Mouse (Mus musculus): Measurements from ENCODE around the gene Csnk2b. TPM values are rescaled to one million over a fixed set of nuclear protein-coding genes. Genes with fewer than 3 reads are reported as not detected.
A peak's percentile ranks its signal among the peaks of the same experiment; 100 is the strongest.

Gene Csnk2b
- total and polyA plus RNA-seq, 3 experiments = 149 to 301 (median 170) TPM

GRCm38 (mm10) chr17:35135591-35136320, 13.9 kb upstream of the Csnk2b start:
- WGBS = under 1% methylated on average over 43 of the region's 43 CpGs
- Histone ChIP-seq H3K27me3 (ENCODE audit: control insufficient read depth, insufficient read depth, low read length) (no peaks in the 10 kb centered on the region), H3K36me3 (ENCODE audit: control insufficient read depth, insufficient read depth, low read length) (no peaks in the 10 kb centered on the region), H3K9ac (ENCODE audit: low read depth, low read length) (peak overlapping the region; percentile 89), H3K27ac (peak overlapping the region; percentile 95), H3K4me1 (ENCODE audit: control insufficient read depth, insufficient read depth, low read length) (peaks cover 3% of the 10 kb centered on the region), H3K79me2 (replicated peaks; ENCODE audit: control insufficient read depth, insufficient read depth, low read length) (peaks cover 6% of the 10 kb centered on the region), H3K4me3 (peak overlapping the region; percentile 75)
- no peak for DNase-seq
- intact Hi-C loops (cut with DNase I) = loop anchor here (2.0 kb wide), 2 partner anchors 15 to 27 kb away; partner anchors contain the start of gene Gpank1
- TF ChIP-seq CTCF (IDR thresholded peaks at IDR 0.05) (no peak), POLR2A (IDR thresholded peaks at IDR 0.05; ENCODE audit: insufficient read depth, low read depth, low read length) (no peak), EP300 (IDR thresholded peaks at IDR 0.05; ENCODE audit: insufficient read depth, low read depth, low read length) (no peak)

- intact Hi-C loops (cut with DNase I) = loop anchor here (2.0 kb wide), 1 partner anchor 14 kb away; the partner anchor contains the start of gene Gpank1
- Histone ChIP-seq H3K36me3 (ENCODE audit: control insufficient read depth, insufficient read depth, low read length) (no peaks in the 10 kb centered on the region), H3K4me3 (peak within 1 kb of the TSS; percentile 75), H3K9ac (ENCODE audit: low read depth, low read length) (peak within 1 kb of the TSS; percentile 89), H3K4me1 (ENCODE audit: control insufficient read depth, insufficient read depth, low read length) (peaks cover 3% of the 10 kb centered on the region), H3K27me3 (ENCODE audit: control insufficient read depth, insufficient read depth, low read length) (no peaks in the 10 kb centered on the region), H3K79me2 (replicated peaks; ENCODE audit: control insufficient read depth, insufficient read depth, low read length) (peaks cover 4% of the 10 kb centered on the region), H3K27ac (peak within 1 kb of the TSS; percentile 95)
- WGBS = under 1% methylated on average over 66 of the region's 66 CpGs
- DNase-seq = peak; percentile 96
- peak; percentile 66 for TF ChIP-seq EP300 (IDR thresholded peaks at IDR 0.05; ENCODE audit: insufficient read depth, low read depth, low read length)
- TF ChIP-seq CTCF (IDR thresholded peaks at IDR 0.05) = peak; percentile 12; the same call in 1 of the 2 replicates
- TF ChIP-seq POLR2A (IDR thresholded peaks at IDR 0.05; ENCODE audit: insufficient read depth, low read depth, low read length) = peak; percentile 65
Observed at GRCm38 (mm10) chr17:35134801-35135590, 13.1 kb upstream of the Csnk2b start, which contains the start of gene Bag6. TSS of gene Bag6 (plus strand) at chr17:35135178.

DNA sequence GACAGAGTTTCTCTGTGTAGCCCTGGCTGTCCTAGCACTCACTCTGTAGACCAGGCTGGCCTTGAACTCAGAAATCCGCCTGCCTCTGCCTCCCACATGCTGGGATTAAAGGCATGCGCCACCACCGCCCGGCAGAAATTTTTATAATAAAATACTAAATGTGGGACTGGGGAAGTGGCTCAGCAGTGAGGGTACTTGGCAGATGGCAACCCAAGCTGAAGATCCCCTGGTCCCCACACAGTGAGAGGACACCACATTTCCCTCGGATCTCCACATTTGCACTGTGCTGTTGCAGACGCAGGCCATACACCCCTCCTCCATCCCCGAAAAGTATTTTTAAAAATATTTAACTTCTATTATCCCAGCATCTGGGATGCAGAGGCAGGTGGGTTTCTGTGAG, 11.7 kb upstream of the Csnk2b start:
- H3K27ac ChIP-seq = no peak overlapping the region
- H3K4me3 ChIP-seq = no peak overlapping the region
- WGBS = 91% methylated on average over 7 of the region's 7 CpGs
- no peak overlapping the region for H3K9ac ChIP-seq (ENCODE audit: low read depth, low read length)
- no peak for TF ChIP-seq POLR2A (IDR thresholded peaks at IDR 0.05; ENCODE audit: insufficient read depth, low read depth, low read length)
- no peak for TF ChIP-seq CTCF (IDR thresholded peaks at IDR 0.05)
- TF ChIP-seq EP300 (IDR thresholded peaks at IDR 0.05; ENCODE audit: insufficient read depth, low read depth, low read length) = no peak
- H3K36me3 ChIP-seq (ENCODE audit: control insufficient read depth, insufficient read depth, low read length) = no peaks in the 10 kb centered on the region
- DNase-seq = no peak
- intact Hi-C loops (cut with DNase I) = no loop called here
- H3K4me1 ChIP-seq (ENCODE audit: control insufficient read depth, insufficient read depth, low read length) = peaks cover 3% of the 10 kb centered on the region
- H3K27me3 ChIP-seq (ENCODE audit: control insufficient read depth, insufficient read depth, low read length) = no peaks in the 10 kb centered on the region
- peaks cover 3% of the 10 kb centered on the region for H3K79me2 ChIP-seq (replicated peaks; ENCODE audit: control insufficient read depth, insufficient read depth, low read length)

- no peaks in the 10 kb centered on the region for H3K36me3 ChIP-seq (ENCODE audit: control insufficient read depth, insufficient read depth, low read length)
- no peak overlapping the region for H3K9ac ChIP-seq (ENCODE audit: low read depth, low read length)
- no peak overlapping the region for H3K27ac ChIP-seq
- H3K79me2 ChIP-seq (replicated peaks; ENCODE audit: control insufficient read depth, insufficient read depth, low read length) = peaks cover 3% of the 10 kb centered on the region
- H3K4me3 ChIP-seq = no peak overlapping the region
- WGBS = 65% methylated on average over 3 of the region's 3 CpGs
- no peaks in the 10 kb centered on the region for H3K27me3 ChIP-seq (ENCODE audit: control insufficient read depth, insufficient read depth, low read length)
- TF ChIP-seq CTCF (IDR thresholded peaks at IDR 0.05) (no peak), EP300 (IDR thresholded peaks at IDR 0.05; ENCODE audit: insufficient read depth, low read depth, low read length) (no peak), POLR2A (IDR thresholded peaks at IDR 0.05; ENCODE audit: insufficient read depth, low read depth, low read length) (no peak)
- H3K4me1 ChIP-seq (ENCODE audit: control insufficient read depth, insufficient read depth, low read length) = peaks cover 3% of the 10 kb centered on the region
- DNase-seq = no peak
- intact Hi-C loops (cut with DNase I) = no loop called here
Observed at GRCm38 (mm10) chr17:35132174-35132560, 10.3 kb upstream of the Csnk2b start.

DNA sequence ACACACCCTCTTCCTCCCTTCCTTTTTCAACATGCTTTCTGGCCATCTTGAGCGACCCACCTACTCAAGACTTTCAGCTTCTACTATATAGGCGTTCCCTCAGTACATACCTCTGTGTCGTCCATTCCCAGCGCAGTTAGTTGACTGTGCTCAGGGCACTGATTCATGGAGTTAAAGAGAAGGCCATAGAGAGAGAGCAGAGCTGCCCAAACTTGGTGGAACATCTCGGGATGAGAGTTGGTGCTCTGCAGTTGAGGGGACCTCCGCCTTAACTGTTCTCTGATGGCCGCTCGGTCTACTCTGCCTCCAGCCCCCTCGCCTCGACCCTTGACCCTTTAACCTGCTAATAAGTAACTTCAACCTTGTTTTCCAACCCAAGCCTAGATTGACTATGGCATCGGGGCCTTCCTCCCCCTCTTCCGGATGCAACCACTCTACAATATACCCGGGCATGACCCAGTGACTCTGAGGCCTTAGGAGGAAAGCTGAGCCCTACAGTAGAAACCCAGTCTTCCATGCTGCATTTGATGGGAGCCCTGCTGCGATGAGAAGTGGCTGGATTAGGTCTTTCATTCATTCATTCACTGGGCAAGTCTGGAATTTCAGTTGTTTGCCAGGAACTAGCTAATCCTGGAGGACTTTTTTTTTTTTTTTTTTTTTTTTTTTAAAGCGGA, 9.8 kb upstream of the Csnk2b start, which contains the start of gene Apom:
Apom (minus strand) TSS at position 551 of the 674 bp plus-strand sequence.
- no peaks in the 10 kb centered on the region for H3K36me3 ChIP-seq (ENCODE audit: control insufficient read depth, insufficient read depth, low read length)
- intact Hi-C loops (cut with DNase I) = no loop called here

More for the DNA sequence above, 9.8 kb upstream of the Csnk2b start, which contains the start of gene Apom:
- H3K4me3 ChIP-seq = no peak within 1 kb of the TSS
- TF ChIP-seq EP300 (IDR thresholded peaks at IDR 0.05; ENCODE audit: insufficient read depth, low read depth, low read length) (no peak), POLR2A (IDR thresholded peaks at IDR 0.05; ENCODE audit: insufficient read depth, low read depth, low read length) (no peak), CTCF (IDR thresholded peaks at IDR 0.05) (no peak)
- H3K9ac ChIP-seq (ENCODE audit: low read depth, low read length) = no peak within 1 kb of the TSS
- WGBS = 78% methylated on average over 15 of the region's 15 CpGs
- no peak for DNase-seq
- H3K4me1 ChIP-seq (ENCODE audit: control insufficient read depth, insufficient read depth, low read length) = peaks cover 3% of the 10 kb centered on the region
- no peaks in the 10 kb centered on the region for H3K27me3 ChIP-seq (ENCODE audit: control insufficient read depth, insufficient read depth, low read length)
- H3K27ac ChIP-seq = no peak within 1 kb of the TSS
- peaks cover 3% of the 10 kb centered on the region for H3K79me2 ChIP-seq (replicated peaks; ENCODE audit: control insufficient read depth, insufficient read depth, low read length)
